Mouse (Mus musculus) lung, adult 2 months (tissue): Measurements from ENCODE around the gene Cpne8.
"Not testable (repeated sequence)": the region's sequence is repeated elsewhere in the genome, so short reads cannot be mapped to it uniquely, and the experiment has no call there.

Source experiments
- CTCF ChIP-seq: fragments of 200-500 bp; IDR thresholded peaks from 2 replicates; pipeline ENCODE4 v1.5.1; 2011; ENCODE audit warnings: mild to moderate bottlenecking, low read length, control low read depth; ENCODE audit not compliant: insufficient read depth
- POLR2A ChIP-seq: fragments of 200-500 bp; IDR thresholded peaks from 2 replicates; pipeline ENCODE4 v1.6.1; 2011; ENCODE audit warnings: low read depth, mild to moderate bottlenecking, control low read depth, low read length, borderline replicate concordance; ENCODE audit errors: extremely low read depth

DNA sequence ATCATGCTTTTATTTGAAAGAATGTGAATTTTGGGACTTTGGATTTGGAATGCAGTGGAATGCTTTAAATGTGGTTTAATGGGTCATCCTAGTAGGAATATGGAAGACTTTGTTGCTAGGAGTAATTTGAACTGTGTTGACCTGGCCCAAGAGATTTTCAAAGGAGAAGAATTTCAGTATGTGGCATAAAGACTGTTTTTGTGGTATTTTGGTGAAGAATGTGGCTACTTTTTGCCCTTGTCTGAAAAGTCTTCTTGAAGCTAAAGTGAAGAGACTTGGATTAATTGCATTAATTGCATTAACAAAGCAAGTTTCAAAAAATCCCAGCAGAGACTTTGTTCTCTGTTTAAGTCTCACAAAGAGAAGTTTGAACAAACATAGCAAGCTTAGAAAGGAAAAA is 208.7 kb downstream of the Cpne8 start:
- TF ChIP-seq POLR2A, CTCF: not testable (repeated sequence)
